Mouse (Mus musculus): ENCODE results near the gene Ptk6.
A peak's percentile ranks its signal among the peaks of the same experiment; 100 is the strongest.
"Not testable (repeated sequence)": the region's sequence is repeated elsewhere in the genome, so short reads cannot be mapped to it uniquely, and the experiment has no call there.

Gene Ptk6

GRCm38 (mm10) chr2:181218881-181219485 is 16.4 kb upstream of the Ptk6 start:
- DNase-seq = no peak

DNA sequence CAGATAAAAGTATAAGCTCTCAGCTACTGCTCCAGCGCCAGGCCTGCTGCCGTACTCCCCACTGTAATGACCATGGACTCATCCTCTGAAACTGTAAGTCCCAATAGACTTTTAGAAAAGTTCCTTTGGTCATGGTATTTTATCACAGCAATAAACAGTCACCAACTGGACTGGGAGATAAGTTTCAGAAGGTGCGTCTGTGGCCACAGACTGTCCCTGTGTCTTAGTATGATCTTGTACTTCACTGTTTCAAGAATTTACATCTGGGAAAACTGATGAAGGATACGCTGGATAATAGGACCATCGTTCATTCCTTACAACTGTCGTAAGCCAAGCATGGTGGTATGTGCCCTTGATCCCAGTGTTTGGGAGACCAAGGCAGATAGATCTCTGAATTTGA is 13.4 kb upstream of the Ptk6 start:
- DNase-seq = no peak

- DNase-seq = no peak
Measured at GRCm38 (mm10) chr2:181213021-181213445, 10.4 kb upstream of the Ptk6 start, which contains the start of gene Srms. Gene Srms (minus strand): TSS chr2:181213185.

GRCm38 (mm10) chr2:181212389-181213020 is 9.9 kb upstream of the Ptk6 start:
- DNase-seq = no peak

GRCm38 (mm10) chr2:181206118-181206517 is 3.5 kb upstream of the Ptk6 start:
- no peak for DNase-seq

DNA sequence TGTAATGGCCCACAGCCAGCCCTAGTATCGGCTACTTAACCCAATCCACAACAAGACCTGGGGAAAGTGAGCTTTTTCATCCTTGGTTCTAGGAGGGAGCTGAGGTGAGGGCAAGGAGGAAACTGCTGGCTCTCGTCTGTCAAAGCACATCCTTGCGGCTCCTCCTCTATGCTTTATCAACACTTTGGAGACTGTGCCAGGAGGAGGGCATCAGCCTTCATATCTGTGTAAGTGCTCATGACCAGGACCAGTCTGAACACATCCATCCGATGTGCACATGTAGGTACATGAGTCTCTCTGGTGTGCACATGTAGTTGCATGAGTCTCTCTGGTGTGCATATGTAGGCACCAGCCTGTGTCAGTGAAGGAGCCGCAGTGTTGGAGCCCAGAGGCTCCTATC is 3.1 kb upstream of the Ptk6 start:
- DNase-seq = no peak

GRCm38 (mm10) chr2:181202886-181203285 is 297 bp upstream of the Ptk6 start:
- no peak for DNase-seq

DNA sequence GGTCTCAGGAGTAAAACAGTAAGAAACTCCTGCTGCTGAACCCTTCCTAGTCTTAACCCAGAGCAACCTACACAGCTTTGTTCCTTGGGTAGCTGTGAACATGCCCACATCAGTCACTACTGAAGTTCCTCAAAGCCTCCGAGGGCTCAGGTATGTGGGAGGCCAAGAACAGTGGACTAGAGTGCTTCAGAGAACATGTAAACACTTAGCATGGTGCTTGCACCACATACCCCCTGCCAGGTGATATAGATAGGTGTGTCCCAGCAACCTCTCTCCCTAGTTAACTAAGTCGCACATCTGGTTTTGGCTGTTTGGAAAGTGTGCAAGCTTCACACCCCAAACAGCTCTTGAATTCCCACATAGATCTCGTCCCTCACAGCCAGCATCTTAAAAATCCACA is 983 bp downstream of the Ptk6 start:
- no peak for DNase-seq

GRCm38 (mm10) chr2:181196628-181197300 is 5.8 kb downstream of the Ptk6 start:
- DNase-seq = no peak

DNA sequence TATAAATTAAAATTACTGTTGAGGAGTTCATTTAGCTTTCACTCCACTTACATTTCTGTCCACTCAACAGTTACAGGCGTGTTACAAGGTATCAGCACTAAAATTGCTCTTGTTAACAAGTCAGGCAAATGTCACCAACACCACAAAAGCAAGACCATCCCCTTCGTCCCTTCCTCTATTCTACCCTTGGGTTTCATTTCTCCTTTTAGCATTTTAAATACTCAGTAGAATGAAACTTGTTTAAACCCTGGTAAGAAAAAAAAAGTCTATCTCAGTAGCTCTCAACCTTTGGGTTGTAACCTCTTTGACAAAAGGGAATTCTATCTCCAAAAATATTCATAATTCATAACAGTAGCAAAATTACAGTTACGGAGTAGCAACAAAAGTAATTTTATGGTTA is 9.5 kb downstream of the Ptk6 start:
- DNase-seq = no peak

GRCm38 (mm10) chr2:181191936-181192335 is 10.7 kb downstream of the Ptk6 start:
- no peak for DNase-seq

- DNase-seq = not testable (repeated sequence)
Measured at GRCm38 (mm10) chr2:181191385-181191784, 11.2 kb downstream of the Ptk6 start.

DNA sequence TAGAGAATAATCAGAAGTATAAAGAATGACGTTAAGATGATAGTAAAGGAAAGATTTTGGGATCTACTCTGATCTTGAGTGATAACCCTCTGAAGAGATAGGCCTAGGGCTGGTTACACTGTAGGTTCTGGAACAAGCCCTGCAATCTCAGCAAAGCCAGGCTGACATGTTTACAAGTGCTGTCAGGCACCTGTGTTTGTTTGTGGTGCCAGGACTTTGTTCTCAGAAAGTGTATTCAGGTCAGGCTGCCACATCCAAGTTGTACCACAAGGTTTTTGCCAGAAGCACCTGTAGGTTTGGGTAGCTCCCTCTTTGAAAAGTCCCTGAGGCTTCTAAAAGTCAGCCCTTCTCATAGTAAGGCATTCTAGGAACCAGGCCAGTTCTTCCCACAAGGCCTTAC is 13.3 kb downstream of the Ptk6 start:
- no peak for DNase-seq

DNA sequence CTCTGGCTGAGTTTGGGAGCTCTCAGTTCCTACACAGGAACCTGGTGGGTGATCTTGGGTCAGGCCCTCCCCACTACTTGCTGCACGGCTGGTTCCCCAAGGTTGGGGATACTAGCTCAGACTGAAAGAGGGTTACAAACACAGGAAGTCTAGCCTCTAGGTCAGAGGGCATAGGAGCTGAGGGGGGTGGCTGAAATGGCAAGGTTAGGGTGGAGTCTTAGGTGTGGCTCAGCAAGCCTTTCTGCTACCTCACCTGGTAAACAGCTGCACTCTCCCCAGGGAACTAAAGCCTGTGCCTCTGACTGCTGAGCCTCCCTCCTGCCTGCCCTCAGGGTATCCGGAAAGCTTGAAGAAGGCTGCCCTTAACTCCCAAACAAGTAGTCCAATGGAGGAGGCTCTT is 13.9 kb downstream of the Ptk6 start:
- DNase-seq = no peak

DNA sequence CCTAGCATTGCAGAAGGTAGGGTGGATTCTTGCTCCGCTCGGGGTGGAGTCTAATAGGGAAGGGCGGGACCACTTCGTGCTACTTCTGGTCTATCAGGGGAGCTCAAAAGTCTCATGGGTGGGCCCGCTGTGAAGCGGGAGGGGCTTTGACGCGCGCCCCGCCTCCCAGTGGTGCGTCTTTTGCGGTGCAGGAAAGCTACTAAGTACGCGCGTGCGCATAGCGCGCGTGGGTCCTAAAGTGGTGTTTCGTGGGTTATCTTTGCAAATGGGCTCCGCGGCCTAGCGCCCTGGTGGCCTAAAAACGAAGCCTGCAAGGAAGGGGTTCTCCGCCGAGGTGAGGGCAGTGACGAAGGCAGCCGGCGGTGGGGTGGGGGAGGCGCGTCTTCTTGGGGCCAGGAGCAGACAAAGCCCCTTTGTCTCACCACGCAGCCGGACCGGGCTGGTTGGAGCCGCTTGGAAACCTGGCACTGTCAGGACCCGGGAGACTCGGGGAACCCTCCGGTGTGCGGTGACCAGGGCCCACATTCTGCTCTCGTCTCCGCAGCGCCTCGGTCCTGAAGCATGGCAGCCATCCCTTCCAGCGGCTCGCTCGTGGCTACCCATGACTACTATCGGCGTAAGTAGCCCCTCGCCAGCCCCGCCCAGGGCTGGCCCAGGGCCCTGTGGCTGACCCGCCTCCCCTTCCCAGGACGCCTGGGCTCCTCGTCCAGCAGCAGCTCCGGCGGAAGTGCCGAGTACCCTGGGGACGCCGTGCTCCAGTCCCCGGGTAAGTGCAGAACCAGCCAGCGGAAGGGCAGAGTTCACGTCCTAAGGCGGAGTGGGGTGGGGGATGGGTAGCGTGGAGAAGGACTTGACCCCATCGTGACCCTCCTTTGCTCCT is 15.2 kb downstream of the Ptk6 start, which contains the start of gene Ppdpf:
Gene Ppdpf, plus strand, starts transcription at position 127 of the 880 bp plus-strand sequence.
- DNase-seq = peak; percentile 87 to 88

DNA sequence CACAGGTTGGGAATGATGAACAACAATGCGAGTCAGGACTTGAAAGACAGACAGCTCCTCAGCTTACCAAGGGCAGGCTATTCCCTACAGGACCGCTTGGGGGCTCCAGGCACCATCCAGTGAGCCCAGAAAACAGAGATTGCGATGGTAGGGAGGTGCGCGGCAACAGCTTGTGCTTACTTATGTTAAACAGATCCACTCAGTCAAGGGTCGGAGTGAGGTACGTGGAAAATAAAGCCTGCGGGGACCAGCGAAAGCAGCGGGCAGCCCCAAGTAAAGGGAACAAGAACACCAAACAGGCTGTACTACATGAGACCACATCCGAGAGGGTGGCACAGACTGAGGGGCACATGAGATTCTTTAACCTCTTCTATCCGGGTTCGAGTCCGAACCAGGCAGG is 16.0 kb downstream of the Ptk6 start:
- peak; percentile 91 to 92 for DNase-seq

GRCm38 (mm10) chr2:181180898-181181297 is 21.7 kb downstream of the Ptk6 start:
- DNase-seq = no peak

- no peak for DNase-seq
Measured at GRCm38 (mm10) chr2:181178471-181178870, 24.1 kb downstream of the Ptk6 start.

DNA sequence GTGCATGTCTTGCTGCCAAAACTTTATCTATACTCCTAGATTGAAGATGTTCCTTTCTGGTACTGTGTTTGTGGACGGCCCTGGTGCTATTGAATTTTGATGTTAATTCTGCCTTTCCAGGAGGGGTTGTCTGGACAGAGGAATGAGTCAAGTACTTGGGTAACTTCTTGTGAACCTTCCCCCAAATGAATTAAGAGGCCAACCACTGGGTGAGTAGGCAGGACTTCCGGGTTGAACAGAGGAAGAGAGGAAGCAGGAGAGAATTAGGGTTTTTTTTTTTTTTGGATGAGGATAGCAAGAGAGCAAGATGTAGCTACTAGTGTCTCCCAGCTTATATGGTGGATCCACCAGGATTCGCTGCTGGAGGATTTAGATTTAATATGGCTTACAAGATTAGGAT is 24.6 kb downstream of the Ptk6 start:
- DNase-seq = no peak

GRCm38 (mm10) chr2:181174646-181175045 is 27.9 kb downstream of the Ptk6 start:
- no peak for DNase-seq

DNA sequence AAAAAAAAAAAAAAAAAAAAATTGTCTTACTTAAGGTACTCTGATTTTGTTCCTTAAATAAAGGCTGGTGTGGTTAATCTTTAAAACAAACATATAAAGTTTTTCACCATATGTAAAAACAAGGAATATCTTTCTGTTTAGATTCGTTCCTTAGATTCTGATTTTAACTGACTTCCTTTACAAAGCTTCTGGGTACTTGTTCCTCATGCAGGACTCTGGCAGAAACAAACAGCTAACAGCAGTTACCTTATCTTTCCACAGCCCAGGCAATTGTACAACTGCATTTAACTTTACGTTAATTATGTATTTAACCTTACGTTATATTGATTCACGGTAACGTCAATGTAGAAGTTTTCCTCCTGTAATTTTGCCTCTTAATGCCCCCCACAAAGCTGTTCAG is 36.1 kb downstream of the Ptk6 start:
- DNase-seq = no peak

GRCm38 (mm10) chr2:181160821-181161220 is 41.8 kb downstream of the Ptk6 start:
- DNase-seq = peak in 1 of 2 experiments; percentile 31

DNA sequence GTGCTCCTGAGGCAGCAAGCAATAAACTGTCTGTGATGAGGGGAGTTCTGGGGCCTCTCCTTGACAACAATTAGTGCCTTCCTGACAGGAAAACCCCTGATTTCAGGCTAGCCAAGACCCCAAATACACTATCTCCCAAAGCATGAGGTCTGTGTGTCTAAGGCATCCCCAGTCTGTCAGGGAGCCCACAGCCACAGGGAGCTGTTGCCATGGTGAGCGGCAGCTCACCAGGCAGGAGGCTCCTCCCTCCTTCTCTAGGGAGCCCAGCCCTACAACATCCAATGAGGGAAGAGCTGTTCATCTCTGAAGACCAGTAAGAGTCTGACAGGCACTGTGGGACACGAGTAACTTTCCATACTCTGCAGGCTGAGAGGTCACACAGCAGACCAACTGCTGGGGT is 42.8 kb downstream of the Ptk6 start:
- DNase-seq = peak; percentile 69 to 75
